Mouse (Mus musculus): ENCODE results near the gene Tmem165. TPM values are rescaled to one million over a fixed set of nuclear protein-coding genes. Genes with fewer than 3 reads are reported as not detected.

The Tmem165 gene
- polyA plus RNA-seq, 1 experiment from 2014 or later = 112 TPM

DNA sequence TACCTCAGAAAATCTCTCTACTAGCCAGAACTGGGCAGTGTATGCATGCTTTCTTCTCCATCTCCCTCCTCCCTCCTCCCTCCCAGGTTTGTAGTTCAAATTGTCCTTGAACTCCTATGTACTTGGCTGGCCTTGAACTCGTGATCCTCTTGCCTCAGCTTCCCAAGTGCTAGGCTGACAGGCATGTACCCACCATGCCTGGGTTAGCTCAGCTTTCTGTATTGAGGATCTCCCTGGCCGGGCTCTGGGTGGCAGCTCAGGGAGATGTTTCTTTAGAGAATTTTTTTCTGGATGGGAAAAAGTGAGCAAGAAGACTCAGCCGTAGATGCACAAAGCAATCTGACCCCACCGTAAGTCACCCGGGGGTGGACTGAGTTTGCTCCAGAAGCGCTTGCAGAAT lies 30.7 kb upstream of the Tmem165 start:
- no peaks in the 10 kb centered on the region for H3K9me3 ChIP-seq (ENCODE audit: low read length)
- H3K27ac ChIP-seq (ENCODE audit: low read length) = no peak overlapping the region
- ATAC-seq (no peak), DNase-seq (ENCODE audit: low spot score) (no peak)
- H3K27me3 ChIP-seq (replicated peaks; ENCODE audit: insufficient read depth, low read length) = no peaks in the 10 kb centered on the region
- no peaks in the 10 kb centered on the region for H3K4me1 ChIP-seq (ENCODE audit: insufficient read depth, low read depth, low read length)
- H3K9ac ChIP-seq (replicated peaks; ENCODE audit: low read depth) = no peak overlapping the region
- H3K4me3 ChIP-seq (ENCODE audit: low read depth, low read length) = no peak overlapping the region
- 91% methylated on average over 6 of the region's 6 CpGs for WGBS
- H3K36me3 ChIP-seq (ENCODE audit: insufficient read depth, low read length) = no peaks in the 10 kb centered on the region
- TF ChIP-seq EP300 (IDR thresholded peaks at IDR 0.05) = no peak
- no peak for TF ChIP-seq CTCF (IDR thresholded peaks at IDR 0.05)
- H3K4me2 ChIP-seq (replicated peaks; ENCODE audit: low read depth, low read length) = no peak overlapping the region

DNA sequence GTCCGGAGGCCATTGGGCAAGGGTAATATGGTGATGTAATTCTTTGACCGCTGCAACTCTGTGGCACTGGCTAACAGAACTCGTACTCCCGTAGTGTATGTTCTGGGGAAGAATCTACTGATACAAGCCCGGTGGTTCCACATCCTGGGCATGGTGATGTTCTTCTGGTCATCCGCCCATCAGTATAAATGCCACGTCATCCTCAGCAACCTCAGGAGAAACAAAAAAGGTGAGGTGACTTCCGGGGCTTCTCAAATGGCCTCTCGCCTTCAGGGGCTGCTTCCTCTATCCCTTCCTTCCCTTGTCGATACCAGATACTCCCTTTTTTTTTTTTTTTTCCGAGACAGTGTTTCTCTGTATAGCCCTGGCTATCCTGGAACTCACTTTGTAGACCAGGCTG lies 30.2 kb upstream of the Tmem165 start:
- Histone ChIP-seq H3K9ac (replicated peaks; ENCODE audit: low read depth) (no peak overlapping the region), H3K9me3 (ENCODE audit: low read length) (no peaks in the 10 kb centered on the region), H3K4me3 (ENCODE audit: low read depth, low read length) (no peak overlapping the region), H3K36me3 (ENCODE audit: insufficient read depth, low read length) (no peaks in the 10 kb centered on the region), H3K4me2 (replicated peaks; ENCODE audit: low read depth, low read length) (no peak overlapping the region), H3K4me1 (ENCODE audit: insufficient read depth, low read depth, low read length) (no peaks in the 10 kb centered on the region), H3K27ac (ENCODE audit: low read length) (no peak overlapping the region), H3K27me3 (replicated peaks; ENCODE audit: insufficient read depth, low read length) (no peaks in the 10 kb centered on the region)
- ATAC-seq (no peak), DNase-seq (ENCODE audit: low spot score) (no peak)
- no peak for TF ChIP-seq CTCF (IDR thresholded peaks at IDR 0.05)
- TF ChIP-seq EP300 (IDR thresholded peaks at IDR 0.05) = no peak
- WGBS = 96% methylated on average over 11 of the region's 11 CpGs

DNA sequence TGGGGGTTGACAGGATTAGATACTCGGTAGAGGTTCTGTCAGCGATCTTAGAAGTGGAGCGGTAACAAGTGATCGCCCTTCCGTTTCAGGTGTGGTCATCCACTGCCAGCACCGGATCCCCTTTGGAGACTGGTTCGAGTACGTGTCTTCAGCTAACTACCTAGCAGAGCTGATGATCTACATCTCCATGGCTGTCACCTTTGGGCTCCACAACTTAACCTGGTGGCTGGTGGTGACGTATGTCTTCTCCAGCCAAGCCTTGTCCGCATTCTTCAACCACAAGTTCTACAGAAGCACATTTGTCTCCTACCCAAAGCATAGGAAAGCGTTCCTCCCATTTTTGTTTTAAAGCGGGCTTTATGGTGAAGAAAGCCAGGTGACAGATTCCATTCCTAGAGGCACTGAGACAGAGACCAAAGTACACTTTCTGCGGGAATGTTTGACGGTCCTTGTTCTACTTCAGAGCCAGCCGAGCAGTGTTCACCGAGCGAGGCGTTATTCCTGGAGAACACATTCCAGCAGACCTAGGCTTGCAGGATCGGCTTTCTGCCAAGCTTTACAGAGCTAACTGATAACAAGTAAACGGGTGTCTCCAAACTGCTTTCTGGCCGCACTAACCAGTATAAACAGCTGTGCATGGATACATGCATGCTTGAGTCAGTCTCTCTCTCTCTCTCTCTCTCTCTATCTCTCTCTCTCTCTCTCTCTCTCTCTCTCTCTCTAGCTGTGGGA lies 29.1 kb upstream of the Tmem165 start:
- ATAC-seq (peak; percentile 81), DNase-seq (ENCODE audit: low spot score) (peak; percentile 76)
- Histone ChIP-seq H3K36me3 (ENCODE audit: insufficient read depth, low read length) (no peaks in the 10 kb centered on the region), H3K9me3 (ENCODE audit: low read length) (no peaks in the 10 kb centered on the region), H3K27me3 (replicated peaks; ENCODE audit: insufficient read depth, low read length) (no peaks in the 10 kb centered on the region), H3K4me3 (ENCODE audit: low read depth, low read length) (no peak overlapping the region), H3K27ac (ENCODE audit: low read length) (no peak overlapping the region), H3K4me1 (ENCODE audit: insufficient read depth, low read depth, low read length) (no peaks in the 10 kb centered on the region), H3K9ac (replicated peaks; ENCODE audit: low read depth) (no peak overlapping the region), H3K4me2 (replicated peaks; ENCODE audit: low read depth, low read length) (no peak overlapping the region)
- WGBS = 60% methylated on average over 21 of the region's 21 CpGs
- TF ChIP-seq EP300 (IDR thresholded peaks at IDR 0.05) (no peak), CTCF (IDR thresholded peaks at IDR 0.05) (no peak)

DNA sequence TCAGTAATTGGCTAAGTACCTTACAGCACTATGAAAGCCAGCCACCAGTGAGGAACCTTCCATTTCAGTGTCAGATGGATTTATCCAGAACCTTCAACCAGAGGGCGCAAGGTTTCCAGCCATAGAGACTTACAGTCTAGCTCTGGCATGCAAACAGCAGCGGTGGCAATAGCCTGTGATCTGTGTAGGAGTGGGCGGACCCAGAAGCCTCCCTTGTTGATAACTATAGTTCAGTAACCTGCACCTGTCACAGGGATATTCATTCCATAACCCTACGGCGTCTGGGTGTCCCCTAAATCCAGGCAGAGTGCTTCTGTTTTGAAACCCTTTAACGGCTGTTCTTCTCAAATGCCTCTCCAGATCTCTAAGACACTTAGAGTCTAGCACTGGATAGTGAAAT lies 24.1 kb upstream of the Tmem165 start:
- TF ChIP-seq EP300 (IDR thresholded peaks at IDR 0.05) (no peak), CTCF (IDR thresholded peaks at IDR 0.05) (0 out of 2 replicates have a peak, but pooled peaks have one; percentile 4)
- no peaks in the 10 kb centered on the region for H3K36me3 ChIP-seq (ENCODE audit: insufficient read depth, low read length)
- no peak overlapping the region for H3K4me2 ChIP-seq (replicated peaks; ENCODE audit: low read depth, low read length)
- no peaks in the 10 kb centered on the region for H3K27me3 ChIP-seq (replicated peaks; ENCODE audit: insufficient read depth, low read length)
- ATAC-seq = no peak
- H3K9ac ChIP-seq (replicated peaks; ENCODE audit: low read depth) = no peak overlapping the region
- no peak overlapping the region for H3K27ac ChIP-seq (ENCODE audit: low read length)
- no peak for DNase-seq (ENCODE audit: low spot score)
- no peak overlapping the region for H3K4me3 ChIP-seq (ENCODE audit: low read depth, low read length)
- 73% methylated on average over 6 of the region's 6 CpGs for WGBS
- no peaks in the 10 kb centered on the region for H3K4me1 ChIP-seq (ENCODE audit: insufficient read depth, low read depth, low read length)
- H3K9me3 ChIP-seq (ENCODE audit: low read length) = no peaks in the 10 kb centered on the region

DNA sequence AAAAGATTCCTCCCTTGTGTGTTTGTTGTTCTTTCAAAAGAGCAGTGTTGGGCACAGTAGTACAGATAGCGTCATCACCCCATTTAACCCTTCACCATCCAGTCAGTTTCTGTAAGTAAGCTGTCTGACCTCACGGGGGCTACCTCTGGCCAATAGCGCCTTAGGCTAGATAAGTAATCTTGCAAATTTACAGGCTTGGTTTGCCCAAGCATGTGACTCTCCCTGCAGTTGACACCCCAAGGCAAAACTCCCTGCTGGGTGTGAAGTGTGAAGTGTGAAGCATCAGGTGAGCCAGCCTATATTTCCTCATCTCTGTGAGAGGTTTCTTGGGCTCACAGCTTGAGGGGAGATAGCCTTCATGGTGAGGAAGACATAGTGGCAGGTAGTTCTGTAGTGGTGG lies 23.6 kb upstream of the Tmem165 start:
- TF ChIP-seq EP300 (IDR thresholded peaks at IDR 0.05) (no peak), CTCF (IDR thresholded peaks at IDR 0.05) (no peak)
- ATAC-seq = no peak
- no peaks in the 10 kb centered on the region for H3K4me1 ChIP-seq (ENCODE audit: insufficient read depth, low read depth, low read length)
- no peaks in the 10 kb centered on the region for H3K9me3 ChIP-seq (ENCODE audit: low read length)
- WGBS = 38% methylated on average over 3 of the region's 3 CpGs
- no peak overlapping the region for H3K4me3 ChIP-seq (ENCODE audit: low read depth, low read length)
- no peak overlapping the region for H3K4me2 ChIP-seq (replicated peaks; ENCODE audit: low read depth, low read length)
- no peak overlapping the region for H3K27ac ChIP-seq (ENCODE audit: low read length)
- DNase-seq (ENCODE audit: low spot score) = no peak
- no peaks in the 10 kb centered on the region for H3K27me3 ChIP-seq (replicated peaks; ENCODE audit: insufficient read depth, low read length)
- no peaks in the 10 kb centered on the region for H3K36me3 ChIP-seq (ENCODE audit: insufficient read depth, low read length)
- H3K9ac ChIP-seq (replicated peaks; ENCODE audit: low read depth) = no peak overlapping the region

DNA sequence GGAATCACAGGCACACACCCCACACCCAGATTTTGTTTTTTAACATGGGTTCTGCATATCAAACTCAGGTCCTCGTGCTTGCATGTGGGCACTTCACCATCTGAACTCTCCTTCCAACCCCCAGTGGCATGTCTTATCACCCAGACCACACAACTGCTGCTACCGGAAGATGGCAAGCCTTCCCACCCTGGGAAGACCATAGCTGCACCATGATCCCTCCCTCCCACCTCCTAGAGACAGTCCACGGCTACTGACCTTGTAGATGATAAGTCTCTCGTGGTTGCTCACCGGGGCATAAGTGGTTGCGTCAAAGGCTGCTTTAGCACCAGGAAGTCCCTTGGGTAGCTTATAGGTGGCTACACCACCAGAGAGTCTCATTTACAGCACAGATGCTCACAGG lies 22.2 kb upstream of the Tmem165 start:
- no peak for TF ChIP-seq CTCF (IDR thresholded peaks at IDR 0.05)
- TF ChIP-seq EP300 (IDR thresholded peaks at IDR 0.05) = no peak
- Histone ChIP-seq H3K27me3 (replicated peaks; ENCODE audit: insufficient read depth, low read length) (no peaks in the 10 kb centered on the region), H3K9ac (replicated peaks; ENCODE audit: low read depth) (no peak overlapping the region), H3K36me3 (ENCODE audit: insufficient read depth, low read length) (no peaks in the 10 kb centered on the region), H3K27ac (ENCODE audit: low read length) (no peak overlapping the region), H3K4me3 (ENCODE audit: low read depth, low read length) (no peak overlapping the region), H3K4me2 (replicated peaks; ENCODE audit: low read depth, low read length) (no peak overlapping the region), H3K9me3 (ENCODE audit: low read length) (no peaks in the 10 kb centered on the region), H3K4me1 (ENCODE audit: insufficient read depth, low read depth, low read length) (no peaks in the 10 kb centered on the region)
- WGBS = 80% methylated on average over 6 of the region's 6 CpGs
- ATAC-seq (no peak), DNase-seq (ENCODE audit: low spot score) (no peak)
